Mouse (Mus musculus) ovary, postnatal 10 days (tissue): Measurements from ENCODE around the gene Nudt7.

Source experiments
- DNase-seq: peaks from one replicate; pipeline ENCODE4 v3.0.0; 2022; ENCODE audit warnings: low spot score

Gene Nudt7

DNA sequence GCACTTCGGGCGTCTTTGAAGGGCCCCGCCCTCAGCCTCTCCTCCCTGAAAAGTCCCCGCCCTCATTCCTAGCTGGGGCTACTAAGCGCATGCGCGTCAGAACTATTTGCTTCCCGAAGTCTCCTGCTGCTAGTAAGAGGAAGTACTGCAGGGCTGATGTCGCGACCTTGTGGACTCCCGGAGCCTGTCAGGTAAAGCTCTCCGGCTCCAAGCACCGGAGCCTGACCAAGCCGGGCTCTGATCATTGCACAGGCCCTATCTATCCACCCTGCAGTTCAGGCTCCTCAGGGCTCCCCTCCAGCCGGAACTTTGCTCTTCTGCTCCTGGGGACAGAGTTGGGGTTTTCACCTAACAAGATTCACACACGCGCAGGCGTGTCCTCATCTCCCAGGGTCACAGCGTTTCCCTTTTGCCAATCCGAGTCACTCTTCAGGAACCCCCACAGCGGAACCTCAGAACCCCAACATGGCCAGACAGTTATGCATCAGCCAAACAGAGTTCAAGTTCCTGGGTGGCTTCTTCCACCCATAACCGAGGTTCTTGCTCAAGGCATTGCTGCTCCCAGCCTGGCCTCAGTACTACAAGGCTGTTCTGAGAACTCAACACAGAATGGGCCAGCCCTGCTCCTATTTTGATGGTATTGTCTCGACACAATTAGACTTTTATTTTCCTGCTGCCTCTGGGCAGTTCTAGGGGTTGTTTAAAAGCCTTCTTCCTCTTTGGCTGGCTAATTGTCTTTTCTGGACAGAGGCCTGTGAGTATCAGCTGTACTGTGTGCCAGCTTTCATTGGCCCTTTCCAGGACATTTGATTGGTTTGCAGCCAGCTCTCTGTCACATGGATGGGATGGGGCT is at the start of gene Nudt7:
TSS of gene Nudt7 (plus strand) at position 48 of the 853 bp plus-strand sequence.
- DNase-seq, result peak; percentile 45

GRCm38 (mm10) chr8:114087932-114088331 is 45.4 kb upstream of the Nudt7 start:
- no peak for DNase-seq

- no peak for DNase-seq
These were observed 42.6 kb upstream of the Nudt7 start for GRCm38 (mm10) chr8:114090736-114091135.

GRCm38 (mm10) chr8:114093321-114093720 is 40.0 kb upstream of the Nudt7 start:
- DNase-seq, result no peak

DNA sequence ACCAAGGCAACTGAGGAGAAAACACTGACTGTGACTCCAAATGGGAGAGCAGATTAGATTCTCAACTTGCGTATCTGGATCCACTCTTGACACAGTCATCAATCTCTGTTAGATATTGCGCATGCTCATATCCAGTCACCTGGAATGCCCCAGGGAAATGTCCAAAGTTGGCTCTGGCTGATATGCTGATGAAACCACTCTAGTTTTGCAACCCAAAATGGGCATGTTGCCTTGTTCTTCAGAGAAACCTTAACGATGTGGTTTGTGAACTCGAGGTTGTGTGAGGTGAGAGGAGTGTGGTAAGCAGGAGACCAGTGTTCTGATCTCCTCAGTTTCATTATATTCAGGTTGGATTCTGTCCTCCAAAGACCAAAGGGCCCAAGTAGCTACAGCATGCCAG is 38.8 kb upstream of the Nudt7 start:
- DNase-seq, result no peak

- DNase-seq, result no peak
These were observed 32.7 kb upstream of the Nudt7 start for GRCm38 (mm10) chr8:114100561-114101206.

GRCm38 (mm10) chr8:114103401-114103800 is 30.0 kb upstream of the Nudt7 start:
- DNase-seq, result no peak

DNA sequence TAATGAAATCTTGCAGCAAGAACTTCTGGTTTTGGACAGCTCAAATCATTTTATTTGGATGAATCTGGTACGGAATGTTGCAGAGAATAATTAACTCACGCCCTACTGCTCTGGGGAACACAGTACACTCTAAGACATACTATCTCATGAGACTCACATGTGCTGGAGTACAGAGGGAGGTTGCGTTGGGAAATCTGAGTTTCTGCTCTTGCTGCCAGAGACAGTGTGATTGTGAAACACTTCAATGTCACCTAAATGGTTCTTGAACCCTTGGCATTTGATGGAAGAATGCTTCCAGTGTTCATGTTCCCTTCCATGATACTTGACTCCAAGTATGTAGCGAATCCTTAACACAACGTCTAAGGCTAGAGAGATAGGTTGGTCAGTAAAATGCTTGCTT is 27.4 kb upstream of the Nudt7 start:
- DNase-seq, result no peak

- DNase-seq, result no peak
These were observed 23.8 kb upstream of the Nudt7 start for GRCm38 (mm10) chr8:114109365-114110140.

DNA sequence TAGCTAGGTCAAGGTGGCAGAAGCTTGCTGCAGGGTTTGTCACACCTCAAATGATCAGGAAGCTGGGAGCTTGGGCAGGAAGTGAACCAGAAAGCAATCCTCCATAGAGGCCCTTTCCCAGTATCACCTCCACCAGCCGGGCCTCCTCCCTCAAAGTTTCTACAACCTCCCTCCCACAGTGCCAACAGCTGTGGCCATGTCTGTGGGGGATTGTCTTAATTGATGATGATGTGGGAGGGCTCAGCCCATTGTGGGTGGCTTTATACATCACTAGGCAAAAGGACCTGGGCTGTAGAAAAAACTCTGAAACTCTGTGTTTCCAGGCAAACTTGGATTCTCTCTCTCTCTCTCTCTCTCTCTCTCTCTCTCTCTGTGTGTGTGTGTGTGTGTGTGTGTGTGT is 18.3 kb upstream of the Nudt7 start:
- DNase-seq, result no peak

GRCm38 (mm10) chr8:114116049-114116448 is 17.3 kb upstream of the Nudt7 start:
- no peak for DNase-seq

- no peak for DNase-seq
These were observed 15.9 kb upstream of the Nudt7 start for GRCm38 (mm10) chr8:114117439-114117838.

DNA sequence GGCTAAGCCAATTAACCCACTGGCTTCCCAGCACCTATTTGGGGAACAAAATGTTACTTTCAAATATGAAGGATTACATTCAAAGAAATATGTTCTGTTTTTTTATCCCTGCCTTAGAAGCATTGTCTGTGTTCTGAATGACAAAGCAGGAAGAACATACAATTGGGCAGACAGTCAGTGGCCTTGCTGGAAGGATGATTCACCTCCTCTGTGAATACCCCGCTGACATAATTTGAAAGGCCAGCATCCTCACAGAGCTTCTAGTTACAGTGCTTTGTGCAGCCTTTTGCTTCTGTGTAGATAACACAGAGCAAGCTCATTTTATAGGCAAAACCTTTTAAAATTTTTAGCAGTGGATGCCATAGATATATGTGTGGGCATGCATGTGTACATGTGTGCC is 11.6 kb upstream of the Nudt7 start:
- DNase-seq, result no peak

DNA sequence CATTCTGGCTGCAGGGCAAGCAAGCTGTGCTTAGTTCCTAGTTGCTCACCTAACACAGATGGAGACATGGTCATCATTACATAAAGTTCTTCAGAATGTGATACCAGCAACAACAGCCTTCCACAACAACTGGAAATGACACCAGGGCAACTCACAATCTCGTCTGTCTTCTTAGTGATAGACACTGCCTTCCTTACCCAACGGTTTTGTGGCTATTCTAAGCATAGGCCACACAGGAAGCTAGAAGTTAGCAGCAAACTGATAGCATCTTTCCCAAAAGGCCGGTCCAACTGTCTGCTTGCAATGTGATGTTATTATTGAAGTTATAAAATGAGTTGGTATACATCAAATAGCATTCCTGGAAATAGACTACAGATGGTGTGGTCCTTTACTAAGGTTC is 9.7 kb upstream of the Nudt7 start:
- DNase-seq, result no peak

DNA sequence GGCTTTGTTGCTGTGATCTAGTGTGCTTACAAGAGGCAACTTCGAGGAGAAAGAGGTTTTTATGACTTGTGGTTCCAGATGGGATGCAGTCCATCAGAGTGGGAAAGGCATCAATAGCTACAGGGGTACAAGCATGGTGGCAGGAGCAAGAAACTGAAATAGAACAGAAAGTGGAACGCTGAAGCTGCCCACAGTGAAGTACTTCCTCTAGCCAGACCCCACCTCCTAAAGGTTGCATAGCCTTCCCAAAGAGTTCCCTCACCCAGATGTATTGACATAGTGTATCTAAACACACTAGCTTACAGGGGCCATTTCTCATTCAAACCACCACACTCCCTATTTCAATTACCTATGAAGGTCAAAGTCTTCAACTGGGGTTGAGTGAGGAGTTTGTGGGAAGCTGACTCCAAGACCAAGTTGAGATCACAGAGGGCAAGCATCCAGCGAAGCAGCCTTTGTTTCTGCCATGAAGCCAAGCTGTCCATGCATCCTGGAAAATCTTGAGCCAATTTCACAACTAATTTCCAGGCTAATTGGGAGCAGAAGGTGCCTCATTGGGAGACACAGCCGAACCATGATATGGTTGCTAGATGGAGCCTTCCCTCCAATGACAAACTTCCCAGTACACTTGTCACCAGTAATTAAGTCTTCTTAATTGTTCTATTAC is 9.1 kb upstream of the Nudt7 start:
- DNase-seq, result no peak

GRCm38 (mm10) chr8:114130838-114131237 is 2.5 kb upstream of the Nudt7 start:
- no peak for DNase-seq

DNA sequence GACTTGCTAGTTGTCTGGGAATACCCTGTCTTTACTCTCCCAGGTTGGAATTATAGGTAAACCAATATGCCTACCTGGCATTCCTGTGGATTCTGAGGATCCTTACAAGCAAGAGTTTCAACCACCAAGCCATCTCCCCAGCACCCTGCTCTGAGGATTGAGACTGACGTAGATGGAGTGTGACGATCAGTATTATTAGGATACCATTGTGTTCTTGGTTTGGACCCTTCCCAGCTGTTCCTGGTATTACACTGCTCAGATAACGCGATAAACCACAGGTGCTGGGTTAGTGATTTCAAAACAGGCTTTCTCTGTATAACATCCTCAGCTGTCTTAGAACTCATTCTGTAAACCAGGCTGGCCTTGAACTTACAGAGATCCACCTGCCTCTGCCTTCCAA is 1.9 kb upstream of the Nudt7 start:
- DNase-seq, result no peak

DNA sequence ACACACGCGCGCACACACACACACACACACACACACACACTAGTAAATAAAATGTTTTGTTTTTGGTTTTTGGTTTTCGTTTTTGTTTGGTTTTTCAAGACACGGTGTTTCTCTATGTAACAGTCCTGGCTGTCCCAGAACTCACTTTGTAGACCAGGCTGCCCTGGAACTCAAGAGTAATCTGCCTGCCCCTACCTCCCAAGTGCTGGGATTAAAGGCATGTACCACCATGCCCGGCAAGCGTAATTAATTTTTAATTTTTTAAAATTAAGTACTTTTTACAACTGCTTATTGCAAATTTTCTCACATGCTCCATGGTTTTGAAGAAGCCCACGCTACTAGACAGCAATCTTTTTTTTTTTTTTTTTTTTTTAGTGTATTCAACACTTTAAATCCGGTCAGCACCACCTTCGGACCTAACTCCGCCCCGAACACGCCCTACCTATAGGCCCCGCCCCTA is 277 bp upstream of the Nudt7 start:
- no peak for DNase-seq

DNA sequence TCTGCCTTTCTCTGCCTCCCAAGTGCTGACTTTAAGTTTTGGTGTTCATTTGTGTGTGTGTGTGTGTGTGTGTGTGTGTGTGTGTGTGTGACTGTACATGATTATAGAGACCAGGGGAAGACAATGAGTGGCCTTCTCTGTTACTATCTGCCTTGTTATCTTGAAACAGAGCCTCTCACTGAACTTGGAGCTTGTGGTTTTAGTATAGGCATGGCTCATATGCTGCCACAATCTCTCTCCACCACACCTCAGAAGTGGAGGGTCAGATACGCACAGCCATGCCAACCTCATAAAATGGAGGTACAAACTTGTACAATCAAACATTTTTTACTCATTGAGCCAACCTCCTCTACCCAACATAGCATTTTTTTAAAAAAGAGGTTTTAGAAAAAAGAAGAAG is 3.4 kb downstream of the Nudt7 start:
- no peak for DNase-seq

DNA sequence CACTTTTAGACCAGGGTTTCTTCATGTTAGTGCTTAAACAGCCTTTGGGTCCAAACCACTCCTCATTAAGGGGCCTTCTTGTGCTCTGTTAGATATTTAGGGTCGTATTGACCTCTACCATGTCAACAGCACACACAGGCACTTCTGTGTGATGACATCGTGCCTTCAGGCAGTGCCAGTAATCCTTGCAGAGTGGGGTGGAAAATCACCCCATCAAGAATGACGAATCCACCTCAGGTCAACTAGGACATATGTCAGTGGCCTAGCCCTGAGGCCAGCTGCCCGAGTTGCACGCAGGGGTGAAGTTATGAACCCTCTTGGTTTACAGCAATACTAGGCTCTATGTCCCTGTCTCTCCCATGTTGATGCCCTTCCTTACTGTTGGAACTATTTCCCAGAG is 3.8 kb downstream of the Nudt7 start:
- DNase-seq, result no peak

GRCm38 (mm10) chr8:114140437-114140836 is 7.1 kb downstream of the Nudt7 start:
- no peak for DNase-seq

- DNase-seq, result no peak
These were observed 8.8 kb downstream of the Nudt7 start for GRCm38 (mm10) chr8:114142199-114142598.
